ENCODE assay signal across 13 mouse cellular contexts in genomic region chr14:8243136-8243888, GRCm38 (mm10). TPM values are rescaled to one million over a fixed set of nuclear protein-coding genes. Genes with fewer than 3 reads are reported as not detected.
A peak's percentile ranks its signal among the peaks of the same experiment; 100 is the strongest.
DNase-seq lines count a peak whose midpoint lies in the region; ATAC-seq lines count a peak whose summit lies in the region.
"Had no signal": no experiment of that assay in that cellular context is flagged by ENCODE, and none has a peak within 500 bp of the region (broad histone marks: within the 10 kb centered on the region; RNA-seq: fewer than 3 reads in every experiment).

No protein-coding gene starts in this region.

- no peaks in the 10 kb centered on the region for H3K27me3 ChIP-seq in heart, embryonic 13.5 days (replicated peaks)
- no peaks in the 10 kb centered on the region for H3K27me3 ChIP-seq in neural tube, embryonic 15.5 days (replicated peaks)
- H3K27me3 ChIP-seq in midbrain, embryonic 14.5 days (ENCODE audit: control insufficient read depth, insufficient read depth, low read length): no peaks in the 10 kb centered on the region
- H3K27me3 ChIP-seq: forebrain, embryonic 12.5 days; midbrain, embryonic 12.5 days had no signal

- H3K9me3 ChIP-seq in heart, embryonic 13.5 days: no peaks in the 10 kb centered on the region
- H3K9me3 ChIP-seq in neural tube, embryonic 15.5 days (replicated peaks): no peaks in the 10 kb centered on the region
- no peaks in the 10 kb centered on the region for H3K9me3 ChIP-seq in midbrain, embryonic 14.5 days (ENCODE audit: control insufficient read depth, low read length)
- H3K9me3 ChIP-seq: forebrain, embryonic 12.5 days; G1E; midbrain, embryonic 12.5 days had no signal

- WGBS in heart, embryonic 13.5 days: 64% methylated on average over 8 of the region's 8 CpGs
- WGBS in neural tube, embryonic 15.5 days: 81% methylated on average over 8 of the region's 8 CpGs
- 58% methylated on average over 8 of the region's 8 CpGs for WGBS in midbrain, embryonic 14.5 days

- no peaks in the 10 kb centered on the region for H3K36me3 ChIP-seq in heart, embryonic 13.5 days
- no peaks in the 10 kb centered on the region for H3K36me3 ChIP-seq in neural tube, embryonic 15.5 days
- no peaks in the 10 kb centered on the region for H3K36me3 ChIP-seq in midbrain, embryonic 14.5 days (ENCODE audit: control insufficient read depth, insufficient read depth, low read length)
- H3K36me3 ChIP-seq: forebrain, embryonic 12.5 days; G1E; midbrain, embryonic 12.5 days had no signal

- no peak for ATAC-seq in heart, embryonic 13.5 days (ENCODE audit: extremely low read depth, insufficient number of reproducible peaks, low FRiP score, low TSS enrichment)
- no peak; the same call in 1 of the 2 replicates for ATAC-seq in neural tube, embryonic 15.5 days (ENCODE audit: low FRiP score)
- ATAC-seq in midbrain, embryonic 14.5 days (ENCODE audit: low FRiP score, low TSS enrichment): no peak
- no peak for ATAC-seq in inflammation-experienced regulatory T-cells, adult 6 months

- H3K9ac ChIP-seq in heart, embryonic 13.5 days: no peak overlapping the region
- no peak overlapping the region for H3K9ac ChIP-seq in neural tube, embryonic 15.5 days (replicated peaks)
- H3K9ac ChIP-seq in midbrain, embryonic 14.5 days (replicated peaks; ENCODE audit: low read length): no peak overlapping the region
- H3K9ac ChIP-seq: forebrain, embryonic 12.5 days; midbrain, embryonic 12.5 days had no signal

- no peak overlapping the region for H3K4me2 ChIP-seq in heart, embryonic 13.5 days
- no peak overlapping the region for H3K4me2 ChIP-seq in neural tube, embryonic 15.5 days
- H3K4me2 ChIP-seq in midbrain, embryonic 14.5 days (ENCODE audit: low read length): no peak overlapping the region
- H3K4me2 ChIP-seq: forebrain, embryonic 12.5 days; midbrain, embryonic 12.5 days had no signal

- H3K27ac ChIP-seq in heart, embryonic 13.5 days (replicated peaks): 0 out of 2 replicates have a peak overlapping the region, but pooled peaks have one; percentile 28
- H3K27ac ChIP-seq in neural tube, embryonic 15.5 days (replicated peaks): no peak overlapping the region
- peak overlapping the region; percentile 52; the same call in 1 of the 2 replicates for H3K27ac ChIP-seq in midbrain, embryonic 14.5 days (replicated peaks; ENCODE audit: low read depth, low read length)
- H3K27ac ChIP-seq: forebrain, embryonic 12.5 days; midbrain, embryonic 12.5 days had no signal

- H3K4me1 ChIP-seq in heart, embryonic 13.5 days: 0 out of 2 replicates have a peak, but pooled peaks cover 5% of the 10 kb centered on the region
- H3K4me1 ChIP-seq in neural tube, embryonic 15.5 days: no peaks in the 10 kb centered on the region
- 0 out of 2 replicates have a peak, but pooled peaks cover 7% of the 10 kb centered on the region for H3K4me1 ChIP-seq in midbrain, embryonic 14.5 days (ENCODE audit: control insufficient read depth, insufficient read depth, low read length)
- H3K4me1 ChIP-seq: midbrain, embryonic 12.5 days had no signal

- DNase-seq in heart, adult 9 months (ENCODE audit: low spot score in 2 of 2): no peak
- peak; percentile 11 for DNase-seq in neural tube, embryonic 10.5 days (ENCODE audit: extremely low spot score, low spot score)
- DNase-seq in midbrain, embryonic 14.5 days: peak; percentile 46
- no peak for DNase-seq in urinary bladder, adult 2 months (ENCODE audit: low spot score)
- no peak for DNase-seq in lung, postnatal 36 days
- DNase-seq: B cell, adult 2 months had no signal

- H3K4me3 ChIP-seq in heart, embryonic 13.5 days: no peak overlapping the region
- no peak overlapping the region for H3K4me3 ChIP-seq in neural tube, embryonic 15.5 days (replicated peaks)
- no peak overlapping the region for H3K4me3 ChIP-seq in midbrain, embryonic 14.5 days (replicated peaks; ENCODE audit: low read depth, low read length)
- H3K4me3 ChIP-seq: forebrain, embryonic 12.5 days; midbrain, embryonic 12.5 days had no signal

RNA-seq across cellular contexts. Expression of gene Acox2, which starts 15.8 kb away (rescaled TPM):
- 0.11 and 0.64 TPM in 2 replicates for polyA plus RNA-seq in heart, embryonic 13.5 days (2015; fragmentation: Nextera tagmentation; extraction: Ambion mirVana)
- 0.22 TPM in 1 of 2 replicates, not detected in the other for polyA plus RNA-seq in neural tube, embryonic 15.5 days (2015; fragmentation: Nextera tagmentation; extraction: Ambion mirVana)
- polyA plus RNA-seq in midbrain, embryonic 14.5 days (2014; fragmentation: Nextera tagmentation; extraction: Ambion mirVana): not detected in 2 replicates
- polyA plus RNA-seq in inflammation-experienced regulatory T-cells, adult 6 months (2017; shearing (Covaris generic)): not detected
- polyA plus RNA-seq in urinary bladder, adult 2 months (2012; rRNA removed): 0.14 and 0.15 TPM in 2 replicates
- polyA plus RNA-seq: embryonic facial prominence, embryonic 11.5 days; forebrain, embryonic 12.5 days; G1E; midbrain, embryonic 12.5 days had no signal

RNA-seq across cellular contexts. Expression of gene Kctd6, which starts 29.4 kb away (rescaled TPM):
- polyA plus RNA-seq in heart, embryonic 13.5 days (2015; fragmentation: Nextera tagmentation; extraction: Ambion mirVana): 2.7 and 4.7 TPM in 2 replicates
- polyA plus RNA-seq in neural tube, embryonic 15.5 days (2015; fragmentation: Nextera tagmentation; extraction: Ambion mirVana): 15.1 and 22.5 TPM in 2 replicates
- 9.1 and 11.6 TPM in 2 replicates for polyA plus RNA-seq in midbrain, embryonic 14.5 days (2014; fragmentation: Nextera tagmentation; extraction: Ambion mirVana)
- 1 to 10 TPM; 1.9 to 3.6 (median 3.0) TPM for polyA plus RNA-seq in inflammation-experienced regulatory T-cells, adult 6 months (2017; shearing (Covaris generic))
- 13.3 and 13.7 TPM in 2 replicates for polyA plus RNA-seq in urinary bladder, adult 2 months (2012; rRNA removed)

Comparison
In these comparisons a context has a peak if more than half of its experiments do, and no peak if none do; other contexts are left out.
1. DNase-seq: peak in neural tube, embryonic 10.5 days (single experiment) and midbrain, embryonic 14.5 days (single experiment); none in heart, adult 9 months (0 of 2), urinary bladder, adult 2 months (single experiment) and lung, postnatal 36 days (single experiment).